Mouse (Mus musculus) lung, postnatal 0 days (tissue): ENCODE data around the gene Kdm6b. TPM values are rescaled to one million over a fixed set of nuclear protein-coding genes. Genes with fewer than 3 reads are reported as not detected.

Experiments
- ATAC-seq: fragments of 200-750 bp; cut with Nextera tagmentation; 2 replicates; pipeline ENCODE4 v1.8.0; 2017; ENCODE audit warnings: moderate library complexity
- DNase-seq: peaks from one replicate; pipeline ENCODE4 v3.0.0-alpha.2; 2016; ENCODE audit warnings: low spot score
- H3K27ac ChIP-seq: fragments of 300-500 bp; sonication (generic); 2 replicates; pipeline ENCODE4 v1.5.1; 2014; ENCODE audit warnings: antibody characterized with exemption, mild to moderate bottlenecking, low read length, mixed read lengths
- H3K27me3 ChIP-seq: fragments of 300-500 bp; sonication (generic); replicated peaks from 2 replicates; pipeline ENCODE4 v1.6.1; 2014; ENCODE audit warnings: low read length, mixed read lengths; ENCODE audit not compliant: insufficient read depth
- H3K36me3 ChIP-seq: fragments of 300-500 bp; sonication (generic); 2 replicates; pipeline ENCODE4 v1.6.1; 2014; ENCODE audit warnings: low read length, mixed read lengths; ENCODE audit not compliant: insufficient read depth
- H3K4me1 ChIP-seq: fragments of 300-500 bp; sonication (generic); 2 replicates; pipeline ENCODE4 v1.6.1; 2014; ENCODE audit warnings: antibody characterized with exemption, low read depth, low read length, mixed read lengths; ENCODE audit not compliant: insufficient read depth
- H3K4me2 ChIP-seq: fragments of 300-500 bp; sonication (generic); replicated peaks from 2 replicates; pipeline ENCODE4 v1.6.1; 2014; ENCODE audit warnings: low read depth, mild to moderate bottlenecking, low read length, moderate library complexity, mixed read lengths
- H3K4me3 ChIP-seq: fragments of 300-500 bp; sonication (generic); 2 replicates; pipeline ENCODE4 v1.5.1; 2014; ENCODE audit warnings: low read depth, low read length
- H3K9ac ChIP-seq: fragments of 300-500 bp; sonication (generic); replicated peaks from 2 replicates; pipeline ENCODE4 v1.6.1; 2014; ENCODE audit warnings: low read depth, mild to moderate bottlenecking
- H3K9me3 ChIP-seq: fragments of 300-500 bp; sonication (generic); 2 replicates; pipeline ENCODE4 v1.6.1; 2016; ENCODE audit warnings: low read length, mixed read lengths
- CTCF ChIP-seq: IDR thresholded peaks from 2 replicates; pipeline ENCODE4 v1.5.1; 2016; ENCODE audit warnings: antibody characterized with exemption, mild to moderate bottlenecking
- EP300 ChIP-seq: IDR thresholded peaks from 2 replicates; pipeline ENCODE4 v1.6.1; 2016; ENCODE audit warnings: antibody characterized with exemption, mild to moderate bottlenecking, control low read depth
- WGBS: fragments of 180-500 bp; shearing (Covaris S2); extraction: QIAGEN DNeasy Blood & Tissue Kit; methylation state at CpG from one replicate; pipeline ENCODE4 v1.1.7; 2014; 5-methylcytosine and 5-hydroxymethylcytosine counted together
- polyA plus RNA-seq: library from polyadenylated mRNA; unstranded; fragments of >200 nt; fragmentation: Nextera tagmentation; extraction: Ambion mirVana; gene quantifications from 2 replicates; pipeline ENCODE4 v1.2.1, GENCODE M21; 2015

The Kdm6b gene
- polyA plus RNA-seq = 29.4 and 34.9 TPM in 2 replicates

GRCm38 (mm10) chr11:69413221-69414181 lies at the start of gene Kdm6b:
Gene Kdm6b (minus strand): TSS chr11:69413675.
- 35% methylated on average over 12 of the region's 12 CpGs for WGBS
- Histone ChIP-seq H3K36me3 (no peaks in the 10 kb centered on the region), H3K4me1 (peaks cover 27% of the 10 kb centered on the region)

GRCm38 (mm10) chr11:69461568-69461967 lies 48.1 kb upstream of the Kdm6b start:
- H3K27me3 ChIP-seq = no peaks in the 10 kb centered on the region
- no peak for ATAC-seq
- no peak overlapping the region for H3K27ac ChIP-seq
- TF ChIP-seq CTCF = no peak
- TF ChIP-seq EP300 = no peak
- H3K9ac ChIP-seq = no peak overlapping the region
- no peaks in the 10 kb centered on the region for H3K36me3 ChIP-seq
- no peak overlapping the region for H3K4me3 ChIP-seq
- no peaks in the 10 kb centered on the region for H3K9me3 ChIP-seq
- H3K4me2 ChIP-seq = no peak overlapping the region
- WGBS = 43% methylated on average over 5 of the region's 5 CpGs
- H3K4me1 ChIP-seq = no peaks in the 10 kb centered on the region
- no peak for DNase-seq

More at GRCm38 (mm10) chr11:69413221-69414181, at the start of gene Kdm6b:
- no peak within 1 kb of the TSS for H3K4me3 ChIP-seq
- no peaks in the 10 kb centered on the region for H3K27me3 ChIP-seq
- DNase-seq (peak; percentile 63), ATAC-seq (no peak)
- H3K4me2 ChIP-seq = peak within 1 kb of the TSS; percentile 96
- H3K9me3 ChIP-seq = no peaks in the 10 kb centered on the region
- H3K9ac ChIP-seq = no peak within 1 kb of the TSS
- TF ChIP-seq EP300 (no peak), CTCF (no peak)
- peak within 1 kb of the TSS; percentile 98 for H3K27ac ChIP-seq

GRCm38 (mm10) chr11:69459883-69460282 lies 46.4 kb upstream of the Kdm6b start:
- no peak overlapping the region for H3K4me2 ChIP-seq
- ATAC-seq (peak; percentile 57), DNase-seq (peak; percentile 44)
- no peak overlapping the region for H3K27ac ChIP-seq
- no peaks in the 10 kb centered on the region for H3K4me1 ChIP-seq
- no peak for TF ChIP-seq EP300
- TF ChIP-seq CTCF = no peak
- no peaks in the 10 kb centered on the region for H3K27me3 ChIP-seq
- H3K4me3 ChIP-seq = no peak overlapping the region
- WGBS = 49% methylated on average over 4 of the region's 4 CpGs
- no peaks in the 10 kb centered on the region for H3K36me3 ChIP-seq
- H3K9ac ChIP-seq = no peak overlapping the region
- H3K9me3 ChIP-seq = no peaks in the 10 kb centered on the region

GRCm38 (mm10) chr11:69457006-69457579 lies 43.6 kb upstream of the Kdm6b start:
- ATAC-seq = no peak
- no peaks in the 10 kb centered on the region for H3K36me3 ChIP-seq
- 26% methylated on average over 6 of the region's 6 CpGs for WGBS
- H3K9ac ChIP-seq = no peak overlapping the region
- H3K4me2 ChIP-seq = no peak overlapping the region
- no peaks in the 10 kb centered on the region for H3K27me3 ChIP-seq
- no peak overlapping the region for H3K27ac ChIP-seq
- H3K4me3 ChIP-seq = no peak overlapping the region
- no peaks in the 10 kb centered on the region for H3K9me3 ChIP-seq
- no peak for DNase-seq
- TF ChIP-seq CTCF = no peak
- TF ChIP-seq EP300 = no peak
- no peaks in the 10 kb centered on the region; the same call in 1 of the 2 replicates for H3K4me1 ChIP-seq

GRCm38 (mm10) chr11:69452114-69452867 lies 38.8 kb upstream of the Kdm6b start:
- 43% methylated on average over 23 of the region's 23 CpGs for WGBS

GRCm38 (mm10) chr11:69447299-69447698 lies 33.8 kb upstream of the Kdm6b start:
- H3K4me2 ChIP-seq = no peak overlapping the region
- H3K9me3 ChIP-seq = no peaks in the 10 kb centered on the region
- H3K4me3 ChIP-seq = no peak overlapping the region
- no peaks in the 10 kb centered on the region for H3K27me3 ChIP-seq
- ATAC-seq (no peak), DNase-seq (no peak)
- no peak overlapping the region for H3K27ac ChIP-seq
- TF ChIP-seq EP300 = no peak
- no peak for TF ChIP-seq CTCF
- WGBS = 91% methylated on average over 7 of the region's 7 CpGs
- no peaks in the 10 kb centered on the region; the same call in 1 of the 2 replicates for H3K4me1 ChIP-seq
- H3K9ac ChIP-seq = no peak overlapping the region
- H3K36me3 ChIP-seq = no peaks in the 10 kb centered on the region

More at GRCm38 (mm10) chr11:69452114-69452867, 38.8 kb upstream of the Kdm6b start:
- peak; percentile 88 for ATAC-seq
- Histone ChIP-seq H3K9ac (no peak overlapping the region), H3K4me3 (0 out of 2 replicates have a peak overlapping the region, but pooled peaks have one; percentile 4), H3K27me3 (no peaks in the 10 kb centered on the region), H3K4me2 (peak overlapping the region; percentile 25), H3K4me1 (no peaks in the 10 kb centered on the region; the same call in 1 of the 2 replicates), H3K9me3 (no peaks in the 10 kb centered on the region), H3K36me3 (no peaks in the 10 kb centered on the region), H3K27ac (peak overlapping the region; percentile 83)
- TF ChIP-seq CTCF = no peak
- peak; percentile 85 for TF ChIP-seq EP300
- DNase-seq = peak; percentile 69
